Mouse (Mus musculus): ENCODE data around the gene Krt34.

The Krt34 gene

GRCm38 (mm10) chr11:100041454-100041853 lies at the start of gene Krt34:
Gene Krt34, minus strand, starts transcription at chr11:100041554.
- no peak for DNase-seq (ENCODE audit: low spot score in 2 of 2)

- no peak for DNase-seq (ENCODE audit: low spot score in 2 of 2)
Observed at GRCm38 (mm10) chr11:100088378-100089025, 47.1 kb upstream of the Krt34 start.

DNA sequence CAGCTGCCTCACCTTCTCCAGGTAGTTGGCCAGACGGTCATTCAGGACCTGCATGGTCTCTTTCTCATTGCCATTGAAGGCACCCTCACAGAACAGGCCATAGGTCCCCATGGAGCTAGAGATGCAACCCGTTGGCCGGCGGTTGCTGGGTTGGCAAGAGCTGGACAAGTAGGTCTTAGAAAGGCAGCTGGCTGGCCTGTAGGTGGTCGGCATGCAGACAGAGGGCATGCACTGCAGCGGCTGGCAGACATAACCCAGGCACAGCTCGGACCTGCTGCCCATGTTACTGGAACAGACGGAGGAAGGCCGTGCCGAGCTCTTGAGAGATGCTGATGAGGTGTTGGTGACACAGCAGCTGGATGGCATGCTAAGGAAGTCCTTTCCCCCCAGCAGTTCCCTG lies 46.5 kb upstream of the Krt34 start, which contains the start of gene Krt32:
Krt32 (minus strand) TSS at position 366 of the 400 bp plus-strand sequence.
- DNase-seq (ENCODE audit: low spot score in 2 of 2): no peak

- DNase-seq (ENCODE audit: low spot score in 2 of 2): no peak
Observed at GRCm38 (mm10) chr11:100073873-100074272, 32.5 kb upstream of the Krt34 start.

- no peak for DNase-seq (ENCODE audit: low spot score in 2 of 2)
Observed at GRCm38 (mm10) chr11:100067293-100068036, 26.1 kb upstream of the Krt34 start.

- DNase-seq (ENCODE audit: low spot score in 2 of 2): no peak
Observed at GRCm38 (mm10) chr11:100066236-100067010, 25.1 kb upstream of the Krt34 start.

- no peak for DNase-seq (ENCODE audit: low spot score in 2 of 2)
Observed at GRCm38 (mm10) chr11:100058875-100059274, 17.5 kb upstream of the Krt34 start.

- DNase-seq (ENCODE audit: low spot score in 2 of 2): no peak
Observed at GRCm38 (mm10) chr11:100055686-100056655, 14.6 kb upstream of the Krt34 start.

- DNase-seq (ENCODE audit: low spot score in 2 of 2): no peak
Observed at GRCm38 (mm10) chr11:100050451-100050850, 9.1 kb upstream of the Krt34 start, which contains the start of gene Krt31. Gene Krt31, minus strand, starts transcription at chr11:100050551.

DNA sequence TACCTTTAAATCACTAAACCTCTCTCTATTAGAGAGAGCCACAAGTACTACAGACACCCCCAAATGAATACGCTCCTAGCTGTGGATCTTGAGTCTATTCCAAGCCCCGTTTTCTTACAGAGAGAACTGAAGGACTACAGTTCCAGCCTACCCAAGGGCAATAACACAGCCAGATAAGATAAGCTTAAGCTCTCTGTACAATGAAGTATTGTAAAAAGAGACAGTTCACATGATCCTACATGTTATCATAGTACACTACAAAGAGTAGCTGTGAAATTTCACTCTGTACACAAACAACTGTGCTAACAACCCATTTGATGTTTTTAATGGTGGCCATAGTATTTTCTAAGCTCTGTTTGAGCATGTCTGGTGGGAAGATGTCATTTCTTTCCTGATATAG lies 5.8 kb upstream of the Krt34 start:
- DNase-seq (ENCODE audit: low spot score in 2 of 2): no peak

- DNase-seq (ENCODE audit: low spot score in 2 of 2): no peak
Observed at GRCm38 (mm10) chr11:100046303-100046866, 5.0 kb upstream of the Krt34 start.

DNA sequence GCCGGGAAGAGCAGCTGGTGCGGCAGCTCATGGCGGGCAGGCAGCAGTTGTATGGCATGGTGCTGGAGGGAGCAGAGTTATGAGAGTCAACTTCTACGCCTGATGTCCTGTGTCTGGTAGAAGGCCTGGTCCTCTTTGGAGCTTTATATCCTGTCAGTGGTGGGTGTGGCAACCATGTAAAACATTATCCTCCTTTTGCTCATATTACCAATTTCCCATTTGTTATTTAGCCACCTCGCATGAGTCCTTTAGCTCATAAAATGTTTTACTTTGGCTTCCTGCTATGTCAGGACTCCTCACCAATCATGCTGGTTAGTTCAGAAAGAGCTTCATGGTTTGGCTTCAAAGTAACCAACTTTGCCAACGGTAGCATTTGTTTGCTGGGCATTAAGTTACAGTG lies 11.6 kb downstream of the Krt34 start, which contains the start of gene Krt33b:
Krt33b (minus strand) TSS at position 101 of the 400 bp plus-strand sequence.
- DNase-seq (ENCODE audit: low spot score in 2 of 2): no peak

- no peak for DNase-seq (ENCODE audit: low spot score in 2 of 2)
Observed at GRCm38 (mm10) chr11:100021438-100021837, 19.9 kb downstream of the Krt34 start.

DNA sequence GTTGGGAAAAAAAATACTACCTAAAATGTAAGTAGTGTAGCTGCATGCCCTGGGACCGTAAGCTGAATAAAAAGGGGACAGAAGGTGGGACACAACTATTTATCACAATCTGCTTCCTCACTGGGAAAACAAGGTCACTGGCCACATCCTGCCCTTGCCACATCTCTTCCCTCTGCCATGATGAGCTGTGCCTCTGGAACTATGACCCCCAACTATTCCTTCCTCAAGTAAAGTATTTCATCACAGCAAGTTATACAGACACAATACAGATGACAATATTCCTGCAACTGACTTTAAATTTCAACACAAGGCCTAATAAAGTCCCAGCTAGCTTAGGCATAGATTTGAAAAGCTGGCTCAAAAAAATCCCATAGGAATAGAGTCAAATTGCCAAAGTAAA lies 21.9 kb downstream of the Krt34 start:
- DNase-seq (ENCODE audit: low spot score in 2 of 2): no peak

DNA sequence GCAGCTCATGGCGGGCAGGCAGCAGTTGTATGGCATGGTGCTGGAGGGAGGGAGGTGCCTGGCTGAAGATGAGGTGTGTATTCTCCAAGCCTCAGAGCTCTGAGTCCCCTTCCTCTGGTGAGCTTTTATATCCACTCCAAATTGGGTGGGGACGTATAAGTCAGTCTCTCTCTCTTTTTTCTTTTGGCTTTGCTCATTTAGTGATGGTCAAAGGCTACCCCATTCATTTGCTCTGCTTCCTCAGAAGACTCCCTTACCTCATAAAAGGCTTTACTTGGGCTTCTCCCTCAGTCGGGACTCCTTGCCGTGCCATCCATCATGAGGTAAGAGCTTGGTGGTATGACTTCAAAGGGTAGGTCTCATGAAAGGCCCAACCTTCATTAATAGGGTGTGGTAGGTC lies 25.2 kb downstream of the Krt34 start, which contains the start of gene Krt33a:
Krt33a (minus strand) TSS at position 101 of the 400 bp plus-strand sequence.
- no peak for DNase-seq (ENCODE audit: low spot score in 2 of 2)

GRCm38 (mm10) chr11:100013691-100014171 lies 27.6 kb downstream of the Krt34 start:
- DNase-seq (ENCODE audit: low spot score in 2 of 2): no peak

DNA sequence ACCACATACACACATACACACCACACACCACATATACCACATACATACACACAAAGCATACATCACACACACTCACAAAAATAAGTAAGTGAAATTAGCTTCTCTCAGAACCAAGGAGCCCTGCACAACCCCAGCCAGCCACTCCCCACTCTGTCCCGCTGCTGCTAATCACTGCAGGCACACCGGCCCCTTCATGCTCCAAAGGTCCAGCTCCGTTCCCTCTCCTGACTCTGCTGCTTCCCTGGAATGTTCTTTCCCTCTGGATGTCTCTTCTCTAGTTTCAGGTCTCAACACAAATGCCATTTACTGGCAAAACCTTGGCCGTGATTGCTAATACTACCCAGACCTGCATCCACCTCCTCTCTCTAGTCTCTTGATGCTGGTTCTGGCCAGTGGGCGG lies 30.7 kb downstream of the Krt34 start:
- no peak for DNase-seq (ENCODE audit: low spot score in 2 of 2)

- DNase-seq (ENCODE audit: low spot score in 2 of 2): no peak
Observed at GRCm38 (mm10) chr11:100008336-100008735, 33.0 kb downstream of the Krt34 start.

- DNase-seq (ENCODE audit: low spot score in 2 of 2): no peak
Observed at GRCm38 (mm10) chr11:100006624-100007023, 34.7 kb downstream of the Krt34 start.

DNA sequence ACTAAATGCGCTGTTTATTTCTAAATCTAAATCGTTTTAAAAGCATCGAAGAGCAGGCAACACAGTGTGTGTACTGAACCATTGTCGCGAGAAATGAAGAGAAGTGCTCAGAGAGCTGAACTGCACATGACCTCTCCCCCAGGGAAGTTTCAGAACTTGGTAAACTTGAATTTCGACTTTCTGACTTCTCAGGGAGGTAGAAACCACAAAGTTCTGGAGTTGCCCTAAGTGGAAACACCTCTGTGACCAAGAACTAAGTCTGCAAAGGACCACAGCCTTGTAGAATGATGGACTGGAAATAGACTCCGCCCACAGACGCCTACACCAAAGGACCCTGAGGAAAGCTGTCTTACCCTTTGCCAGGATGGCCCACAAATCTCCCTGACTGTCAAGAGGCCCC lies 35.4 kb downstream of the Krt34 start:
- no peak for DNase-seq (ENCODE audit: low spot score in 2 of 2)

All from thymus, postnatal 10 days (tissue).